Mouse (Mus musculus): ENCODE results near the gene Wnt1. TPM values are rescaled to one million over a fixed set of nuclear protein-coding genes. Genes with fewer than 3 reads are reported as not detected.
A peak's percentile ranks its signal among the peaks of the same experiment; 100 is the strongest.

The Wnt1 gene
- polyA plus RNA-seq, 1 experiment from 2014 or later, result 0.10 TPM

DNA sequence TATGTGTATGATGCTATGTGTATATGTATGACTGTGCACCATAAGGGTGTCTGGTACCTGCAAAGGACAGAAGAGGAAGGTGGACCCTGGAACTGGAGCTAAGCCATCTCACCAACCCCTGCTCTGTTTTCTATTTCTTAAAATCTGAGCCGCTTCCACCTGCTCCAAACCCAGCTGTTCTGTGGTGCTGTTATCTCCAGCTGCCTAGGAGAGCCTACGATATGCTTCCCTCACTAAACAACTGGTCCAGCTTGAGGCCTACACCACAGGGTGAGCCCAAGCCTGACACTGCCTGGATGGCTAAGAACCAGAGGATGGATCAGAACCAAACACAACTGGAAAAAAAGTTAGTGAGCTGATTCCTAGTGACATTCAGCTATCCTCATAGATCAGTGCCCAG, 35.5 kb upstream of the Wnt1 start:
- H3K36me3 ChIP-seq (ENCODE audit: control insufficient read depth, insufficient read depth, low read length), result peaks cover 10% of the 10 kb centered on the region; the same call in 1 of the 2 replicates
- H3K4me1 ChIP-seq (ENCODE audit: control insufficient read depth, insufficient read depth, low read length), result no peaks in the 10 kb centered on the region
- ATAC-seq (ENCODE audit: low read depth) (no peak), DNase-seq (ENCODE audit: low spot score) (no peak)
- H3K9me3 ChIP-seq (ENCODE audit: control insufficient read depth, low read length), result no peaks in the 10 kb centered on the region
- H3K27me3 ChIP-seq (replicated peaks; ENCODE audit: control insufficient read depth, insufficient read depth, low read length), result no peaks in the 10 kb centered on the region
- 85% methylated on average over 2 of the region's 2 CpGs for WGBS
- no peak overlapping the region for H3K4me2 ChIP-seq (ENCODE audit: low read depth, low read length)
- no peak overlapping the region for H3K27ac ChIP-seq (replicated peaks; ENCODE audit: low read depth, low read length)
- no peak overlapping the region for H3K9ac ChIP-seq (ENCODE audit: low read depth, low read length)
- no peak overlapping the region for H3K4me3 ChIP-seq (ENCODE audit: low read depth, low read length)

DNA sequence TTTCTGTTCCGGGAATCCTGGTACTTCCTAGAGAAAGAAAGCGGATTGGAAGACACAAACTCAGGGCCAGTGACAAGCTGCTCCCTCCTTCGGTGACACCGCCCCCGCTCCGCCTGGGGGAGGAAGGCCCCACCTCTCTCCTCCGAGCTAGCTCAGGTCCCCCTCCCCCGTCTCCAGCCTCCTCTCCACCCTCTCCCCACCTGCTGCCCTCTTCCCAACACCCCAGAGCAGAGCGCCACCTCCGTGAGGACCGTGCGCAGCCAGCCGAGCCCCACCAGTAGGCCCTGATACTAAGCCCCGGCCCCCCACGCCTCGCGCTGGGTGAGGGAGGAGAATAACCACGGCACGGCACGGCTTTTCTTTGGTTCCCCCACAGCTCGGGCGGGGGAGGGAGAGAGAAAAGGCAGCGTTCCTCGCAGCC, 27.4 kb upstream of the Wnt1 start:
- peak; percentile 77 for ATAC-seq (ENCODE audit: low read depth)
- peak overlapping the region; percentile 99 for H3K4me3 ChIP-seq (ENCODE audit: low read depth, low read length)
- 0% methylated on average over 7 of the region's 24 CpGs for WGBS
- H3K9ac ChIP-seq (ENCODE audit: low read depth, low read length), result peak overlapping the region; percentile 91
- peaks cover 27% of the 10 kb centered on the region for H3K36me3 ChIP-seq (ENCODE audit: control insufficient read depth, insufficient read depth, low read length)
- peak overlapping the region; percentile 77 for H3K4me2 ChIP-seq (ENCODE audit: low read depth, low read length)
- no peaks in the 10 kb centered on the region for H3K27me3 ChIP-seq (replicated peaks; ENCODE audit: control insufficient read depth, insufficient read depth, low read length)
- peak overlapping the region; percentile 83 for H3K27ac ChIP-seq (replicated peaks; ENCODE audit: low read depth, low read length)
- DNase-seq (ENCODE audit: low spot score), result peak; percentile 92
- no peaks in the 10 kb centered on the region for H3K9me3 ChIP-seq (ENCODE audit: control insufficient read depth, low read length)
- H3K4me1 ChIP-seq (ENCODE audit: control insufficient read depth, insufficient read depth, low read length), result peaks cover 12% of the 10 kb centered on the region

DNA sequence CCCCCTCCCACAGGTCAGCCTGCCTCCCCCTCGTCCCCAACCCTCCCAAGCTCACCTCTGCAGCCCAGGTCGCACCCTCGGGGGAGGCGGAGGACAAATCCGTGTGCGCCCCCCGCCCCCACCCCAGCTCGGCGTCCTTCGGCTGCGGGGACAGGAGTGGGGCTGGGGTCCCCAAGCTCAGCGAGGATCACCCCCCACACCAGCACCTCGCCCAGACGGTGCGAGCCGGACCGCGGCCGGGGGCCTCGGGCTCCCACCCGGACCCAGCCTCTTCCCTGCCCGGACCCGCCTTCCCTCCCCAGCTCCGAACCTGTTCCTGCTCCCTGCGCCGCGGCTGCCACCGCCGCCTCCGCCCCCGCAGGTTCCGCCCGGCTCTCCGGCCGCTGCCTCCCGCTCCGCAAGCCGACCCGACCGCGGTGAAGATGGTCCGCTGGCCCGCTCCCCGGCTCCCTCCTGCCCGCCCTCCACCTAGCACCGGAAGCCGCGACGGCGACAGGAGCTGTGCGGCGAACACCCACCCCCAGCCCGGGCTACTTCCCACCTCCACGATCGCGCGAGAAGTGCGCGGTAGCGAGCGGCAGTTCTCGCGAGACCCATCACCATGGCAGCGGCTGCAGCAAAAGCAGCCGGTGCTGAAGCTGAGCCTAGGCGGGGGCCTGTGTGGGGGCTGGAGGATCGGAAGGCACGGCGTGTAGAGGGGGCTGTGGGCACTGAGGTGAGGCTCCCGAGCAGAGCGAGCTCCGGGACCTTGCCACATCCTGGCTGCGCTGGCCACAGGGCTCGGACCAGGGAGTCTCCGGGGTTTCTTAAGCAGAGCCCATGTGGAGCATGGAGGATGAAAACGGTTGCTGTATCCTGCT, 26.8 kb upstream of the Wnt1 start, which contains the start of gene Arf3:
TSS of gene Arf3 (minus strand) at position 545 of the 860 bp plus-strand sequence.
- Histone ChIP-seq H3K9me3 (ENCODE audit: control insufficient read depth, low read length) (no peaks in the 10 kb centered on the region), H3K27me3 (replicated peaks; ENCODE audit: control insufficient read depth, insufficient read depth, low read length) (no peaks in the 10 kb centered on the region), H3K9ac (ENCODE audit: low read depth, low read length) (peak within 1 kb of the TSS; percentile 91), H3K4me2 (ENCODE audit: low read depth, low read length) (peak within 1 kb of the TSS; percentile 77), H3K4me3 (ENCODE audit: low read depth, low read length) (peak within 1 kb of the TSS; percentile 99), H3K4me1 (ENCODE audit: control insufficient read depth, insufficient read depth, low read length) (peaks cover 12% of the 10 kb centered on the region), H3K36me3 (ENCODE audit: control insufficient read depth, insufficient read depth, low read length) (peaks cover 23% of the 10 kb centered on the region), H3K27ac (replicated peaks; ENCODE audit: low read depth, low read length) (peak within 1 kb of the TSS; percentile 83)
- peak; percentile 96 for ATAC-seq (ENCODE audit: low read depth)
- under 1% methylated on average over 57 of the region's 76 CpGs for WGBS
- peak; percentile 97 for DNase-seq (ENCODE audit: low spot score)

DNA sequence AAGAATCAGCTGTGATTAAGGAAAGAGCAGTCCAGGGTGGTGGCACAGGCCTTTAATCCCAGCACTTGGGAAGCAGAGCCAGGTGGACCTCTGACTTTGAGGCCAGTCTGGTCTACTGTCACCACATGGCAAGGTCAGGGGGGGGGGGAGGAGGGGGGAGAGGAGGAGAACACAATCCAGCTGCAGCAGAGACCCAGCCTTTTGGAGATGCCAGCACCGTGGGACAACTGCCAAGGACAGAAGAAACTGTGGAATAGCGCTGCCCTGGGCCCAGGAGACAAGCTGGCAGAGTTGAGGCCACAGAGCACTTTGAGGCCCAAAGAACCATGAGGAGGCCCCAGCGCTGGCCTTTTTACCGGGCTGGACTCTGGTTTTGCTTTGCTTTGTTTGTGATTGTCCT, 23.7 kb upstream of the Wnt1 start:
- no peak overlapping the region for H3K27ac ChIP-seq (replicated peaks; ENCODE audit: low read depth, low read length)
- WGBS, result 64% methylated on average over 4 of the region's 4 CpGs
- no peak overlapping the region for H3K4me3 ChIP-seq (ENCODE audit: low read depth, low read length)
- H3K9me3 ChIP-seq (ENCODE audit: control insufficient read depth, low read length), result no peaks in the 10 kb centered on the region
- no peak overlapping the region for H3K4me2 ChIP-seq (ENCODE audit: low read depth, low read length)
- peaks cover 1% of the 10 kb centered on the region; the same call in 1 of the 2 replicates for H3K36me3 ChIP-seq (ENCODE audit: control insufficient read depth, insufficient read depth, low read length)
- DNase-seq (ENCODE audit: low spot score) (no peak), ATAC-seq (ENCODE audit: low read depth) (no peak)
- H3K9ac ChIP-seq (ENCODE audit: low read depth, low read length), result no peak overlapping the region
- peaks cover 3% of the 10 kb centered on the region; the same call in 1 of the 2 replicates for H3K27me3 ChIP-seq (replicated peaks; ENCODE audit: control insufficient read depth, insufficient read depth, low read length)
- H3K4me1 ChIP-seq (ENCODE audit: control insufficient read depth, insufficient read depth, low read length), result peaks cover 12% of the 10 kb centered on the region

DNA sequence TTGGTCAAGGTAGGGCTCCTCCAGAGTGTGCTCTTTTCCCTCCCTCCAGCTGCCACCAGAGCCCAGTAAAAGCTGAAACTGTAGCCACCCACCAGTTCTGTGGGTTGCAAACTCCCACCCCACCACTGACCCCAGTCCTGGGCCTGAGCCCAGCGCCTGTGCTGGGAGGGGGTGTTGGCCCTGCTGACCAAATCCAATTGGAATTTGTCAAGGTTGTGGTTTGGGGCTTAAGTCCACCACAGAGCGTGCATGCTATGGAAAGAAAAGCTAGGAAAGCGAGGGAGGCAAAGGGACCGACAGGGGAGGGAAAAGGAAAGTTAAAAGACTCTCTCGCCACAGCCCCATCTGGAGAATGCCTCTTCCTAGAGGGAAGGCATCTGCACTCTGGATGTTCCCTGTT, 21.4 kb upstream of the Wnt1 start:
- Histone ChIP-seq H3K36me3 (ENCODE audit: control insufficient read depth, insufficient read depth, low read length) (no peaks in the 10 kb centered on the region), H3K4me1 (ENCODE audit: control insufficient read depth, insufficient read depth, low read length) (peaks cover 11% of the 10 kb centered on the region), H3K4me2 (ENCODE audit: low read depth, low read length) (no peak overlapping the region), H3K9me3 (ENCODE audit: control insufficient read depth, low read length) (no peaks in the 10 kb centered on the region), H3K27ac (replicated peaks; ENCODE audit: low read depth, low read length) (no peak overlapping the region), H3K4me3 (ENCODE audit: low read depth, low read length) (no peak overlapping the region), H3K9ac (ENCODE audit: low read depth, low read length) (no peak overlapping the region), H3K27me3 (replicated peaks; ENCODE audit: control insufficient read depth, insufficient read depth, low read length) (peaks cover 26% of the 10 kb centered on the region)
- peak; percentile 58; the same call in 1 of the 2 replicates for ATAC-seq (ENCODE audit: low read depth)
- WGBS, result 29% methylated on average over 5 of the region's 5 CpGs
- peak; percentile 74 for DNase-seq (ENCODE audit: low spot score)

DNA sequence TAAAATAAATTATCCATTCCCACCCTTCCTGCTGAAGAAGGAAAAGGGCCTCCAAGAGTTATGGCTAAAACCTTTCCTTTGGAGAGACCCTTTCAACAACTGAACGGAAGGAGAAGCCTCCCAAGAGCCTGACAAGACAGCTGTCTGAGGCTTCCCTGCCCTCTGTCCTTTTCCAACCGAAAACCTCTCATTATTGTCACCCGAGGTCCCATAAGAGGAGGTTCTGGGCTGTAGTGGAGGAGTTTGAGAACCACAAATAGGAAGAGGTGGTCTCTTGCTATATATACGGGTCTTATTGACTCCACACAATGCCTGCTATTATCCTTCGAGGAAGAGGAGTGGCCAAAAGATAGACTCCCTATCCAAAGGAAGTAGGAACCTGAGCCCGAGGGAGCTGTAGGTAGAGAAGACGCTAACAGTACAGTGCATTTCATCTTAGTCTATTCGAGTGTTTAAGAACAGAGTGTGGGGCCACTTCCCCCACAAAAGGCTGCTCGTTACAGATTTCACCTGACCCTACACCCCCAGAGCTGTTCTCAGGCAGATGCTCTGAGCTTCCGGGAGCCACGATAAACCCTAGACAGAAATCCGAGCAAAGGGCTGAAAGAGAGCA, 17.7 kb upstream of the Wnt1 start:
- peak overlapping the region; percentile 58 for H3K4me2 ChIP-seq (ENCODE audit: low read depth, low read length)
- DNase-seq (ENCODE audit: low spot score) (no peak), ATAC-seq (ENCODE audit: low read depth) (no peak)
- no peak overlapping the region for H3K27ac ChIP-seq (replicated peaks; ENCODE audit: low read depth, low read length)
- H3K4me1 ChIP-seq (ENCODE audit: control insufficient read depth, insufficient read depth, low read length), result peaks cover 5% of the 10 kb centered on the region
- no peak overlapping the region for H3K9ac ChIP-seq (ENCODE audit: low read depth, low read length)
- H3K36me3 ChIP-seq (ENCODE audit: control insufficient read depth, insufficient read depth, low read length), result no peaks in the 10 kb centered on the region
- WGBS, result 7% methylated on average over 12 of the region's 12 CpGs
- H3K4me3 ChIP-seq (ENCODE audit: low read depth, low read length), result peak overlapping the region; percentile 36
- H3K27me3 ChIP-seq (replicated peaks; ENCODE audit: control insufficient read depth, insufficient read depth, low read length), result peaks cover 63% of the 10 kb centered on the region
- no peaks in the 10 kb centered on the region for H3K9me3 ChIP-seq (ENCODE audit: control insufficient read depth, low read length)

DNA sequence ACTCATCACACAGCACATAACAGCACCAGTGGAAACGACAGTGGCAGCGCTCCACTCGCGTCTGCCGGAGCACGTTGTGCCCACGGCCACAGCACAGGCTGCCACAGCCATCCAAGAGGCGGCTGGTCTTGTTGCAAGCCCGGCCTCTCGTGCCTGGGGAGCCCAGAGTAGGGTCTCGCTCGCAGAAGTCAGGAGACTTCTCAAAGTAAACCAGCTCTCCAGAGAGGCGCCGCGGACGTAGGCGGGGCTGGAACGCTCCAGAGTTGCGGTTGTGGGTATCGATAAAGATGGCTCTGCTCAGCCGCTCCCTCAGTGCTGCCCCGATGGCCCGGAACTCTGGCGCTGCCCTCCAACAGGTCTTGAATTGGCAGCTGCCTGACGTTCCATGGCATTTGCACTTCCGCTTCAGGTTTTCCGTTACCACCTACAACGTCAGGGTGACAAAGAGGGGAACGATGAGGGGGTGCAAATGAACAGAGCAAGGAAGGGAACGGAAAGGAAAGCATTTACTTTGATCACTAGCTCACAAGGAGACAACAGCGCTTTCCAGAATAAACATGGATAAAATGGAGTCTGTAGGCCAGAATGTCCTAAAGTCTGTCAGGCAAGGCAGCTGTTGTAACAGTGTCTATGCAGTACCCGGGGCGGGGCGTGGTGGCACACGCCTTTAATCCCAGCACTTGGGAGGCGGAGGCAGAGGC, 17.0 kb upstream of the Wnt1 start:
- Histone ChIP-seq H3K9me3 (ENCODE audit: control insufficient read depth, low read length) (no peaks in the 10 kb centered on the region), H3K4me2 (ENCODE audit: low read depth, low read length) (peak overlapping the region; percentile 58), H3K36me3 (ENCODE audit: control insufficient read depth, insufficient read depth, low read length) (no peaks in the 10 kb centered on the region), H3K9ac (ENCODE audit: low read depth, low read length) (peak overlapping the region; percentile 42), H3K4me3 (ENCODE audit: low read depth, low read length) (peak overlapping the region; percentile 36), H3K27me3 (replicated peaks; ENCODE audit: control insufficient read depth, insufficient read depth, low read length) (peaks cover 70% of the 10 kb centered on the region), H3K27ac (replicated peaks; ENCODE audit: low read depth, low read length) (no peak overlapping the region), H3K4me1 (ENCODE audit: control insufficient read depth, insufficient read depth, low read length) (peaks cover 10% of the 10 kb centered on the region)
- ATAC-seq (ENCODE audit: low read depth) (no peak), DNase-seq (ENCODE audit: low spot score) (no peak)
- WGBS, result 4% methylated on average over 33 of the region's 36 CpGs

DNA sequence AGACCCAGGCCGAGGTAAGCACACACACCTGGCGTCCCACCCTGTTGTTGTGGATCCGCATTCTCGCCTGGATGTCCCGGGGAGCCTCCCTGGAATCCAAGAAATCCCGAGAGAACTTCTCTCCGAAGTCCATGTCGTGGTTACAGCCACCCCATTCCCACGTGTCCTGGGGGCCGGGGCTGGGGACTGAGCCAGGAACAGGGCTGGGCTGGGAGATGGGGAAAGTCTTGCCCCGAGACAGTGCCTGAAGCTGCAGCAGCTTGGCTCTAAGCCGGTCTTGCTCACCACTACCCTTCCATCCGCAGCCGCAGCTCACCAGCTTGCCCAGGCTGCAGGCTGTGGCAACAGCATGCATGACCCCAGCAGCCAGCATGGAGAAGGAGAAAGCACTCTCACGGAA, 15.6 kb upstream of the Wnt1 start:
- H3K4me1 ChIP-seq (ENCODE audit: control insufficient read depth, insufficient read depth, low read length), result peaks cover 14% of the 10 kb centered on the region
- H3K27ac ChIP-seq (replicated peaks; ENCODE audit: low read depth, low read length), result no peak overlapping the region
- peak overlapping the region; percentile 12; the same call in 1 of the 2 replicates for H3K4me2 ChIP-seq (ENCODE audit: low read depth, low read length)
- no peak overlapping the region for H3K9ac ChIP-seq (ENCODE audit: low read depth, low read length)
- H3K27me3 ChIP-seq (replicated peaks; ENCODE audit: control insufficient read depth, insufficient read depth, low read length), result peaks cover 85% of the 10 kb centered on the region
- H3K4me3 ChIP-seq (ENCODE audit: low read depth, low read length), result no peak overlapping the region
- ATAC-seq (ENCODE audit: low read depth) (no peak), DNase-seq (ENCODE audit: low spot score) (no peak)
- H3K36me3 ChIP-seq (ENCODE audit: control insufficient read depth, insufficient read depth, low read length), result no peaks in the 10 kb centered on the region
- H3K9me3 ChIP-seq (ENCODE audit: control insufficient read depth, low read length), result no peaks in the 10 kb centered on the region
- 13% methylated on average over 15 of the region's 15 CpGs for WGBS

Measured in embryonic facial prominence, embryonic 14.5 days (tissue).